Mouse (Mus musculus): ENCODE results near the gene Sap30bp.

DNA sequence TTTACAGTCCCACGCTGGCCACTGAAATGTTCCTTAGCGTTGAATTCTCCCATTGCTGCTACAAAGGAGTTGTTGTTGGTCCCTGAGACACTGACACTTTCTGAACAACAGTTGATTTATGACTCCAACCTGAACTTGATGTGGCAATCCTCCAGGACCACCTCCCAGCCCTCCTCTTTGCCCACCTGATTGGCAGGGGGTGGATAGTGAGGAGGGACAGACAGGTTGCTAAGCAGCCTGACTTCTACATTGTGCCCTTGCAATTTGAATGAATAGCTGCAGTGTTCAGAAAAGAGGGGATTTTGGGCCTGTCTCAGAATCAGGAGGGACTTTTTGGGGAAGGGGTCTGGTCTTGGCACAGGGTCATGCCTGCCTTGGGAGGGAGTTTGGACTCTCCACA lies 17.6 kb downstream of the Sap30bp start:
- no peak for TF ChIP-seq POLR2A (IDR thresholded peaks at IDR 0.05; ENCODE audit: insufficient read depth, low read depth, low read length)
- TF ChIP-seq CTCF (IDR thresholded peaks at IDR 0.05; ENCODE audit: insufficient read depth, low read depth, low read length) = no peak

Measured in olfactory bulb, adult 2 months (tissue).